Mouse (Mus musculus) ES-CJ7 (cell line): ENCODE results near the gene Pitpnm2.
A peak's percentile ranks its signal among the peaks of the same experiment; 100 is the strongest.

ENCODE experiments used
- DNase-seq: peaks from one replicate; pipeline ENCODE4 v3.0.0; 2011; ENCODE audit warnings: low read depth, low spot score

Pitpnm2 gene

DNA sequence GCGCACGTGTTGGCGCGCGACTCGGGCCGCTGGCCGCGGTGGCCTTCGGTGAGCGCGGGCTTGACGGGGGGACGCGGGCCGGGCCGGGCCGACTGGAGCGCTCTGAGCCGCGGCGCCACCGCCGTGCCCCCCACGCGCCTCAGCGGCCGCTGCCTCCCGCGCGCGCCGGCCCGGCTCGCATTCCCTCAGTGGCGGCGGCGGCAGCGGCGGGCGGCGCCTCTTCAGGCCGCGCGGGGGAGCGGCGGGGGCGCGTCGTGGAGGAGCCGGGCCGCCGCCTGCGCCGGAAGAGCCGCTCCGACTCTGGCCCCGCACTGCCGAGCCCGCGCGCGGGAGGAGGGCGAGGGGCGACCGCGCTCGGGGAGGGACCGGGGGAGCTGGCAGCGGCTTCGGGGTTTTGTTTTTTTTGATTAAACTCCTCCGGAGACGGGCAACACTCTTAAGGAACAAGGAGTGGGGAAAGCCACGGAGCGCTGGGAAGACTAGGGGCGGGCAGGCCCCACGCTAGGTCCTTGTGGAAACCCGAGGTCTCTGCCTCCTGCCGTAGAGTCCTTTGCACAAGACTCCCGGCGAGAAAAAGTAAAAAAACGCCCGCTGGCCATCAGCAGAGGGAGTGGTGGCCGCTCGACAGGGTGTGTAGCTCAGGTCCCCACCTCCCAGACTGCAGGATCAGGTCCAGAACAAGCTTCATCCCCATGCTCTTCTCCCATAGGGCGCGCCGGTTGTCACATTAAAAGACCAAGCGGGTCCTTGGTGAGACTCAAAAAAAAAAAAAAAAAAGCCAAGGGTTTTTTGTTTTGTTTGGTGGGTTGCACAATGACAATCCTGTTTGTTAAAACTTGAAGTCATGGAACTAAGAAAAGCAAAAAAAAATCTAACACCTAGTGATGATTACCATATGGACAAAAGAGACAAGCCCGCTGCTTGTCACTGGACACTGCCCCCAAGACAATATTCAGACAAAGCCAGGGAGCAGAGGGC is at the start of gene Pitpnm2:
Gene Pitpnm2, minus strand, starts transcription at position 147 of the 978 bp plus-strand sequence.
- DNase-seq: peak; percentile 45

DNA sequence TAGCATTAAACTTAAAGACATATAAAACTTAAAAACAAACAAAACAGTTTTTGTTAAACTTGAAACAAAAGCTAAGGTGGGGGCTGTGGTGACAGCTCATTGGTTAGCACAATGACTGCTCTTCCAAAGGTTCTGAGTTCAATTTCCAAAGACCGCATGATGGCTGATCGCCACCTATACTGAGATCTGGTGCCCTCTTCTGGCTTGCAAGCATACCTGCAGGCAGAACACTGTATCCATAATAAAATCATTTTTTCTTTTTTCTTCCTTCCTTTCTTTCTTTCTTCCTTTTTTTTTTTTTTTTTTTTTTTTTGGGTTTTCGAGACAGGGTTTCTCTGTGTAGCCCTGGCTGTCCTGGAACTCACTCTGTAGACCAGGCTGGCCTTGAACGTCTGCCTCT is 49.7 kb upstream of the Pitpnm2 start:
- peak; percentile 44 for DNase-seq

DNA sequence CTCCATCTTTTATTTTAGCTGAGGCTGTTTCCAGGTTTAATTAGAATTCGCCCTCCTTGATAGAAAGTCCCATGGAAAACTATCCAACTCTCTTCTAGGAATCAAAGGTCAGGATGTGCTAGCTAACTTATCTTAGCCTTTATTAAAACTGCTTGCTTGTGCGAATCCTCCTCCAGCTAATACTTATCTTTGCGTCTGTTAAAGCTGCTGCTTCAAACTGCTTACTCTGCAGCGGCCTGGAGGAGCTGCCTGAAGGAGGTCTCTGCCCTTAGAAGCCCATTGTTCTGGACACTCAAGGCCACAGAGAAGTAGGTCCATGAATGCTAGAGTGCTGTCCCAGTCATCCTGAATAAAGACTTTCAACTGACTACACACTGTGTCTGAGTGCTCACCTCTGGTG is 46.9 kb upstream of the Pitpnm2 start:
- DNase-seq: no peak

DNA sequence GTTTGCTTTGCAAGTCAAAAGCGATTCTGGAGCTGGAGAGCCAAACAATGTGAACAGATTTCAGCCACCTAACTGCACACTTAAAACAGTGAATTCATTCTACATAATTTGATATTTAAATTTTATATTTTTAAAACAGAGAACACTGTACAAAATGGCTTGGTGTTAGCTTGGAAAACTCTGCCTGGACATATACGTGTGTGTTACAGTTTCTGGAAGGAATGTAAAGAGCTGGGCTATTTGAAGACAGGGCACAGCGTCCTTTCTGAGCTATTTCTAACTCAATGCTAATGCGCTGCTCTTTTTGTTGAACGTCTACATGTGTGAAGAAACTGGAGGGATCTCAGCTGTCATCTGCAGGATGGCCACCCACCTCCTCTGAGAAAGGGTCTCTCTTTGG is 44.4 kb upstream of the Pitpnm2 start:
- no peak for DNase-seq

DNA sequence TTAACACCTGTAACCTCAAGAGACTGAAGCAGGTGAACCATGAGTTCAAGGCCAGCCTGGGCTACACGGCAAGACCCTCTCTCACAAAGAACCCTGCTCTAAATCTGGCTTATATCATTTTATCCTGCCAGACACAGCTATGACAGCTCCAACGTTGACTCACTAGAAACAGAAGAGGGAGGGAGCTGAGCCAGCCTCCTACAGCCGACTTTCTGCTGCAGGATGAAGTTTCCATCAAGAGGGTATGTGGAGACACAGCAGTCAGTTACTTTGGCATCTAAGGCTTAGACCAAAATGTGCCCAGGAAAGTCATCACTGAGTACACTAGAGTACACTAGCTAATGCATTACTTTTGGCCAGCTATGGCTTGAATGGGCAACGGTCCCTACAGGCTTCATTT is 40.7 kb upstream of the Pitpnm2 start:
- no peak for DNase-seq

DNA sequence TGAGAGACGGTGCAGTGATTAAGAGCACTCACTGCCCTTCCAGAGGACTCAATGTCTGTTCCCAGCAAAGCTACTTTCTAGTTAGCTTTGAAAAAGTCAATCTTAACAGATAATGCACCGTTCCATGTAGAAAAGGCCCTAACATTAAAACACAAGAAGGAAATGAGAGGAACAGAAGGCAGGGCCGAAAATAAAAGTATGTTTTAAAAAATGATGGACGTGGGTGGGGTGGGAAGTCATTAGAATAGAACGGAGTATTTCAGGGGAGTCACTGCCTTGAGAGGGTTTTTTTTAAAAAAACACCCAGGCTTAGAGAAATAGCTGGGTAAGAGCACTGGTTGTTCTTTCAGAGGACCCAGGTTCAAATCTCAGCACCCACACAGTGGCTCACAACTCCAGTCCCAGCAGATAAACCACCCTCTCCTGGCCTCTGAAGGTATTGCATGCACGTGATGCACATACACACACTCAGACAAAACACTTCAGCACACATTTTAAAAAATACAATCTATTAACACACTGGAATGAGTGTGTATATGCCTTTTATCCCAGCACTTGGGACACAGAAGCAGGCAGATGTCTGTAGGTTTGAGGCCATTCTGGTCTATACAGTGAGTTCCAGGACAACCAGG is 38.2 kb upstream of the Pitpnm2 start:
- DNase-seq: peak; percentile 25

DNA sequence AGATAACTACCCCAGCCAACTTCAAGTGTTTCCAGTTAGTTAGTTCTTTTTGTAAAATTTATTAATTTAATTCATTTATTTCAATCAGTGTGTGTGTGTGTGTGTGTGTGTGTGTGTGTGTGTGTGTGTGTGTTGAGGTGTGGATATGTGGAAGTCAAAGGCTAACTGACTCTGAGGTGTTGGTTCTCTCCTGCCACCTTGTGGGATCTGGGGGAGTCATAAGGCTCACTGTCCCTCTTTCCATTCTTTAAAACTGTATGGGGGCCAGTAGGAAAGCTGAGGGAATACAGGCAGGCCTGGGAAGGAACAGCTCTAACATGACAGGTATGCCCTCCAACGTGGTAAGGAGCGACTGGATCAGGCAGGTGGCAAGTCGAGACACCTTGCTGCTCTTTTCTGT is 34.8 kb upstream of the Pitpnm2 start:
- peak; percentile 35 for DNase-seq

DNA sequence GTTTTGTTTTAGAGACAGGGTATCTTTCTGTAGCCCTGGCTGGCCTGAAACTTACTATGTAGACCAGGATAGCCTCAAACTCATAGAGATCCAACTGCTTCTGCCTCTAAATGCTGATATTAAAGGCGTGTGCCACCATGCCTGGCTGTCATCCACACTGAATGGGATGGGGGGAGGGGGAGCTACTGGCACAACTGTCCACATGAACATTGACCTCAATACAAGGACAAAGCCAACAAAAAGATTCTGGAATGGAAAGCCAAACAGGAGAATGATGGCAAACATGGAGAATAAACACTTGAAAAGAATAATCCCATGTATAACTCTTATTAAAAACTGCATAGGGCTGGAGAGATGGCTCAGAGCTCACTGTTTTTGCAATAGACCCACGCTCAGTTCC is 33.3 kb upstream of the Pitpnm2 start:
- DNase-seq: no peak

DNA sequence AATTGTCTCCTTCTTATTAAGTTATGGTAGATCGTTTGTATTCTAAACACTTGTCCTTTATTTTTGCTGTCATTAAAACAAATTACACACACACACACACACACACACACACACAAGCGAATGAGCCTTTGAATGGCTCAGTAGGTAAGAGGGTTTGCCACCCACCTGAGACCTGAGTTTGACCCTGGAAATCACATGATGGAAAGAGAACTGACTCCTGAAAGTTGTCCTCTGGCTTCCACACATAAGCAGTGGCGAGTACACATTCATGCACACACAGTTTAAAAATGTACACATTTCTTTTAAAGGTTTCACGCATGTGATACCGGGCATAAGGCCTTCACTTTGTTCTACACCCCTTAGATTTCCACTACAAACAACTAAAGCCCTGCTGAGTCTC is 20.7 kb upstream of the Pitpnm2 start:
- no peak for DNase-seq

DNA sequence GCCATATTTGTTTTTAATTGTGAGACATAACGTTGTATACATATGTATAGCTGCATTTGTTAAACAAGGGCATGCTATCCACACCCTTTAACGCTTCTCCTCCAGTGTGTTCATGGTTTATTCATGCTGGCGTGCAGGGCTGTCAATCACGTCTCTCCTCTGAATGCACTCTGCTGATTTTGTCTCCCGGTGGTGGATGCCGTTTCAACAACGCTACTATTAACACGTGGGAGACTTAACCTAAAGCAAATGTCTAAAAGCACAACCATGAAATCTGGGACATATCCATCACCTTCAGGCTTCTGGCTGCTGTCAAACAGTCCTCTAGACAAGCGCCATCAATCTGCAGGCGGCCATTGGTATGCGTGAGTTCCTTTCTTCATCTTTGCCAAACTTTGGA is 20.1 kb upstream of the Pitpnm2 start:
- no peak for DNase-seq

DNA sequence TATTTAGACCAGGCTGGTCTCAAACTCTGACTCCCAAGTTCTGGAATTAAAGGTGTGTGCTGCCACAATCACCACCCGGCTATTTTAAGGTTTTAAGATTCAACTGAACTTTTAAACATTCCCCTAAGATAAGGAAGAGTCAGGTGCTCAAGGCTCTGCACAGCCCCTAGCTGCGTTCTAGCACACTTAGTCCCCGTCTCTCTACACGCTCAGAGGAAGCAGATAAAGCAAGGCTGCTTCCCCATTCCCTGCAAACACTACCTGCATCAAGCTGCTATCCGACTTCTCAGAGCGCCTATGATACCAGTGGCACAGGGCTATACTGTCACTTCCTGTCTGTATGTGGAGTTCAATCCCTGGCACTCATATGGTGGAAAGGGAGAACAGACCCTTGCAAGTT is 18.1 kb upstream of the Pitpnm2 start:
- DNase-seq: no peak

DNA sequence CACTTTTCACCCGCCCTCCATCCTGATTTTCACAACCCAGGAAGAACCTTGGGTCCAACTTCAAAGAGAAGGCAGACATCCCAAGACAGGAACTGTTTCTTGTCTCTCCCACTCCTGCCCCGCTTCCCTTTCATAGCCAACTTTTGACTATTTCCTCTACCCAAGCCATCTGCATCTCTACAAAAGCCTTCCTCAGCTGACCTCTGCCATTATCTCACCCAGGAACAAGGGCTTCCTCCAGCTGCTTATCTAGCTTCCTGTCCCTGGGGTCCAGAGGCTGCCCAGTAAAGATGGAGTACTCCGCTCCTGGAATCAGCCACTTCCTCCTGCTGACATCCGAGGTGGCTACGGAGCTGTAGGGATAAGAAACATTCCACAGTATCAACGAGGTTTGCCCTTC is 17.3 kb upstream of the Pitpnm2 start:
- no peak for DNase-seq

DNA sequence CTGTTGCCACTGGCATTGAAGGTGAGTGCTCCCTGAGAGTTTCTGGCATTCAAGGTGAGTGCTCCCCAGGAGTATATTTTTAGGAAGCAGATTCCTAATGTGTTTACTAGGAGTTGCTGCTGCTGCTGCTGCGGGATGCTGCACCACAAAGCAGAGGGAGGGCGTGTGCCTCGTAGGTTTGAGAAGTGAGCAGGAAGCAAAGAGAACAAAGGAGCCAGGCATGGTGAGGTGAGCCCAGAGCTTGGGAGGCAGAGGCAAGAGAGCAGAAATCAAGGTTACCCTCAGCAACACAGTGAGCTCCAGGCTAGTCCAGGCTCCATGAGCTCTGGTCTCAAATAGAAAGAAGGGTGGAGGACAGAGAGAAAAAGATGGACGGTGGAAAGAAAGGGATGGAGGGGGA is 13.7 kb upstream of the Pitpnm2 start:
- peak; percentile 59 for DNase-seq

DNA sequence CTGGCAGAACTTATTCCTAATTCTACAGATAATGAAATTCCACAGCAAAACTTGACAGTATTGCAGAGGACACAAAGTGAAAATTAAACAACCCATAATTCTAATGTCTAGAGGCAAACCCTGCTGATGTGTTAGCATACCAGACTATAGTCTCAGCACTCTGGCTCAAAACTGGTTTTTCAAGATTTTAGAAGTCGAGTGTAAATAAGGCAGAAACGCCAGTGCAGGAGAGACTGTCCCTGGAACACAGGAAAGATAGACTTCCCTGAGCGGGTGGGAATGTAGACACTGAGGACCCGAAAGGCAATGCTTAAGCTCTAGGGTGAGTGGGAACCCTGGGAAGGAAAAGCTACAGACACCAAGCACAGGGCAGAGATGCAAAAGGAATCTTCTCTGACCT is 12.5 kb upstream of the Pitpnm2 start:
- no peak for DNase-seq

DNA sequence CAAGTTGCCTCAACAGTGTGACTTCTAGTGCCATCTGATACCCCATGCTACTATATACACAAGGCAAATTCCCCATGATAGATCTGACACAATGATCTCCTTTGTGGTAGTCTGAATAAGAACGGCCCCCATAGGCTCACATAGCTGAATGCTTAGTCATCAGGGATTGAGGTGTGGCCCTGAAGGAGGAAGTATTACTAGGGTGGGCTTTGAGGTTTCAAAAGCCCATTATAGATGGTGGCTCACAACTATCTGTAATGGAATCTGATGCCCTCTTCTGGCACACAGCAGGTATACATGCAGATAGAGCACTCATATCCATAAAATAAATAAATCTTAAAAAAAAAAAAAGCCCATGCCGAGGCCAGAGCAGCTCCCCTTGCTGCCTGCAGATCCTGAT is 9.6 kb upstream of the Pitpnm2 start:
- no peak for DNase-seq

DNA sequence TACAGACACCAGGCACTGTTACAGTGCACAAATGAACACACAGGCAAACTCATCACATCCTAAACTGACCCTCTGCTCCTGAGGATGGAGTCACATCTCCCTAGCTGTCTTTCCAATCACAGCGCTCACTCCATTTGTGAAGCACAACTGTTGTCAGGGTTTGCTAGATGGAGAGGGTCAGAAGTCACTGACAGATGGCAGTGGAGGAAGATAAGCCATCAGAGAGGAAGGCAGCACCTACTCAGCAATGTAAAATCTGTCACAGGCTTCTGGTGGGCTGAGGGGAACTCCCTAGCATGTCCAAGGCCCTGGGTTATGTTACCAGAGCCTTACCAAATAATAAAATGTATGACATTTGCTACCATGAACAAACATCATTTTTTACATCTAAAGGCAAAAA is 8.5 kb upstream of the Pitpnm2 start:
- no peak for DNase-seq

DNA sequence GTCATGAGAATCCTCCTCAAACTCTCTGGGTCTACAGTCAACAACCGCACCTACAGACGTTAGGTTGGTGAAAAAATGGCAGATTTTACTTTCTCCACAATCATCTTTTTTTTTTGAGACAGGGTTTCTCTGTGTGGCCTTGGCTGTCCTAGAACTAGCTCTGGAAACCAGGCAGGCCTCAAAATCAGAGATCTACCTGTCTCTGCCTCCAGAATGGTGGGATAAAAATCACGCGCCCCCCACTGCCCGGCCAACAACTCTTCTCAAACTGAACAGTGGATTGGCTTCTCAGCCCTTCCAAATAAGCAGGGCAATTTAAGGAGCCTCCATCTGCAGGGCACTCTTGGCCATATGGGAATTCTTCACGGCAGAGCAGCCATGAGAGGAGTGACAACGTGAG is 5.6 kb upstream of the Pitpnm2 start:
- DNase-seq: no peak

DNA sequence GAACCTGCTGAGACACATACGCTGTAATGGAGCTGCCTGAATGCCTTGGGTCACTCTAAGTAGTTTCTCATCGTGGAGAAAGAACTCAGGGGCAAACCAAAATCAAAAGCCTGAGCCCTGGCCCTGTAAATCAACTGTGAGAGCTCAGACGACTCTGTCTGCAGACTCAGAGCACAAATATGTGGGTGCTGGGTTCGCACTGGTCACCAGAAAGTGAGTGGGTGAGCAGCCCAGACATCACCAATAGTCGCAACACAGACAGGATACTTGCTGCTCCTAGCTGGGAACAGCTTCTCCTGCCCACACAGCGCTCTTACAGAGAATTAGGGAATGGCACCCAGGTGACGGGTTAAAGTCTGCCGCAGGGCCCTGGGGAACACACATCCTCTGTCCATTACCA is 4.0 kb upstream of the Pitpnm2 start:
- DNase-seq: no peak

DNA sequence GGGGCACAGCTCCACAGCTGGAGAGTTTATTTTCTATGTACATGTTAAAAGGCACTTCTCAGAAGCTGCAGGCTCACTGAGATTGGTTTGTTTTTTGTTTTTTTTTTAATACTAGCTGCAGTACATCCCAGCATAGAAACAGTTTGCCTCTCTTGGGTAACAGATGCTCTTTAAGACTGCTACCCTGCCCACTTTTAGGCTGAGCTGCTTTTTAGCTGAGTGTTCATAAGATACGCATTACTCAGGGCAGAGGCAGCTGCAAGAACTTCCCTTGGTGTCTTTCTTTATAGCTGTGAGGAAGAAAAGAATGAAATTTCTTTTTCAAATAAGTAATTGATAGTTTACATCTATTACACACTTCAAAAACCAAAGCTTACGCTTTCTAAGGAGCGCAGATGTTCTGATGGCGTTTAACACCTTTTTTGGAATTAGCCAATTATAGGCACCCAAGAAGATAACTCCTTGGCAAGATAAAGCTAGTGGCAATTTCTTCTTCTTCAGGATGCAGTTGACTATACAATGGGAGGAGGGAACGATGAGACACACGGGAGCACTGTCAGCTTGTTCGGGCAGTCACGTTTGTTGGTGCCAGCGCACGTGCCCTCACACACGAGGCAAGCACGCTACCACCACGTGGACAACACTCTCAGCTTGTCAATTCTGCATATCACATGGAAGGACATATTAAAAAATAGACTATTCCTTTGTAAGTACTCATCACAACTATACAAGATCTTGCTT is 3.2 kb upstream of the Pitpnm2 start:
- DNase-seq: no peak

DNA sequence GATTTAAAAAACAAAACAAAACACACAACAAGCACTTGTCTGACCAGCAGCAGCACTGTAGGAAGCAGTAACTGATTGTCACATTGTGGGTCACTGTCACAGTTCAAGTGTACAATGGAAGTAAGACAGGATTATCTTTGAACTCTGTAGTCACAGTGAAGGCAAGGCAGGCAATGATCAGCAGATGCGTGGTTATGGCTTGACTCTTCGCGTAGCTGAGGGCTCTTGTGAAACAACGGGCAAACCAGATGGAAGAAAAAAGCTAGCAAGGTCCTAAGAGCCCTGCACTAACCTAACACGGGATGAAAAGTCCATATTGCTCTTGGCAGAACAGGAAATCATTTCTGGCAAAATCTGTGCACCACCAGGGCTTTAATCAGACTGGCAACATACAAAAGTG is 1.5 kb upstream of the Pitpnm2 start:
- no peak for DNase-seq

DNA sequence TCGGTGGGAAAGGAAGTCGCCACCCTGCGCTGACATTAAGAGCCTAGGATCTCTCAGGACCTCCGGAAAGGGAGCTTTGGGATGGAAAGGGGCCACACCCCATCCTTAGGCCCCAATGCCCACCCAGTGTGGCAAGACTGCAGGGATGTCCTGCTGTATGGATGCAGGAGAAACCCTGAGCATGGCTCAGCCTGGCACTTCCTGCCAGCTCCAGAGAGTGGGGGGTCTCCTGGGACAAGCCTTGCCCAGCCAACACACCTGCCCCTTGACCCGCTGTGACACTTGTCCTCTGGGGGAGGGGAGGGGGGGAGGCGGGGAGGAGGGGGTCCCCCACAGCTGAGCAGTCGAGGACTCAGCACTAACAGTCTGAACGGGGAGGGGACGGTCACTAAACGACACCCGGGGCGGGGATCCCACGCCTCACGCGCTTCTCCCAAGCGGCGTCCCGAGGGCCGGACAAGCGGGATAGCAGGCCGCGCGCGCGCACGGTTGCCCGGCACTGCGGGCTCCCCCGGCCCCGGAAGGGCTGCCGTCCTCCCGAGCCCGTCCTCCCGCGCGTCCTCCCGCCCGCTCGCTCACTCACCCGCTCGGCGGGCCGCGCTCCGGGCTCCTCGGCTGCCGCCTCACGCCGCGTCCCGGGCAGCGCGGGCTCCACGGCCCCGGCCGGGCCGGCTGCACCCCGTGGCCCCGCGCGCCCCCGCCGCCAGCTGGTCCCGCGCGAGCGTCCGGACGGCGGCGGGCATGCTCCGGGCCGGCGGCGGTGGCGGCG is 531 bp downstream of the Pitpnm2 start:
- no peak for DNase-seq
